Mouse (Mus musculus): ENCODE results near the gene Chrng. TPM values are rescaled to one million over a fixed set of nuclear protein-coding genes. Genes with fewer than 3 reads are reported as not detected.

Chrng gene
- polyA plus RNA-seq, 1 experiment from 2014 or later: 1.1 TPM

- Histone ChIP-seq H3K4me2 (no peak overlapping the region), H3K9ac (no peak overlapping the region), H3K36me3 (replicated peaks) (no peaks in the 10 kb centered on the region), H3K27me3 (peaks cover 43% of the 10 kb centered on the region), H3K4me1 (replicated peaks) (peaks cover 4% of the 10 kb centered on the region; the same call in 1 of the 2 replicates), H3K27ac (replicated peaks) (no peak overlapping the region), H3K4me3 (replicated peaks) (no peak overlapping the region), H3K9me3 (replicated peaks) (no peaks in the 10 kb centered on the region)
- WGBS (ENCODE audit: insufficient replicate concordance): 39% methylated on average over 11 of the region's 11 CpGs
- ATAC-seq (ENCODE audit: insufficient read depth): no peak
These were observed 28.6 kb upstream of the Chrng start for GRCm38 (mm10) chr1:87175852-87176292.

- WGBS (ENCODE audit: insufficient replicate concordance): 22% methylated on average over 5 of the region's 5 CpGs
- ATAC-seq (ENCODE audit: insufficient read depth): no peak
- no peaks in the 10 kb centered on the region for H3K36me3 ChIP-seq (replicated peaks)
These were observed 23.6 kb upstream of the Chrng start for GRCm38 (mm10) chr1:87180896-87181295.

DNA sequence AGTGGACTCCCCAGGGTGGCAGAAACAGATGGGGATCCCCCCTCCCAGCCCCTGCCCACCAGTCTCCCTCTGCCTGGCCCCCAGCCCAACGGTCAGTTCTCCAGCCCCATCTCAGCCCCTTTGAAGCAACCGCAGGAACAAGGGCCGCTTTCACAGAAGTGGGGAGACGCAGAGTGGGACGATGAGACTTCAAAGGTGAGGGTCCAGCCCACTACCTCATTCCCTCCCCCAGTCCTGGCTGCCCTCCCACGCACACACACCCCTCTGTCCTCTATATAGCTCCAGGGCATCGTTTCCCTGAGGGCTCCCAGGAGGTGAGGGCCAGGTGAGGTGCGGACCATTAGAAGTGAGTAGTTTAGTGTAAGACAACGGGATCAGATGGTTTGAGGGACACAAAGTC is 21.4 kb upstream of the Chrng start, which contains the start of gene Prss56:
TSS of gene Prss56 (plus strand) at position 301 of the 400 bp plus-strand sequence.
- H3K4me2 ChIP-seq: no peak within 1 kb of the TSS
- peaks cover 82% of the 10 kb centered on the region for H3K27me3 ChIP-seq
- 37% methylated on average over 9 of the region's 9 CpGs for WGBS (ENCODE audit: insufficient replicate concordance)
- H3K9ac ChIP-seq: no peak within 1 kb of the TSS
- ATAC-seq (ENCODE audit: insufficient read depth): no peak
- H3K27ac ChIP-seq (replicated peaks): no peak within 1 kb of the TSS
- no peaks in the 10 kb centered on the region for H3K36me3 ChIP-seq (replicated peaks)
- no peak within 1 kb of the TSS for H3K4me3 ChIP-seq (replicated peaks)
- H3K9me3 ChIP-seq (replicated peaks): no peaks in the 10 kb centered on the region
- peaks cover 6% of the 10 kb centered on the region; the same call in 1 of the 2 replicates for H3K4me1 ChIP-seq (replicated peaks)

More at GRCm38 (mm10) chr1:87180896-87181295, 23.6 kb upstream of the Chrng start:
- Histone ChIP-seq H3K27me3 (peaks cover 64% of the 10 kb centered on the region), H3K4me1 (replicated peaks) (peaks cover 3% of the 10 kb centered on the region; the same call in 1 of the 2 replicates), H3K9me3 (replicated peaks) (no peaks in the 10 kb centered on the region), H3K27ac (replicated peaks) (no peak overlapping the region), H3K9ac (no peak overlapping the region), H3K4me3 (replicated peaks) (no peak overlapping the region), H3K4me2 (no peak overlapping the region)

GRCm38 (mm10) chr1:87183998-87184750 is 20.3 kb upstream of the Chrng start:
- H3K9ac ChIP-seq: no peak overlapping the region
- H3K4me1 ChIP-seq (replicated peaks): peaks cover 6% of the 10 kb centered on the region; the same call in 1 of the 2 replicates
- no peaks in the 10 kb centered on the region for H3K36me3 ChIP-seq (replicated peaks)
- no peaks in the 10 kb centered on the region for H3K9me3 ChIP-seq (replicated peaks)
- ATAC-seq (ENCODE audit: insufficient read depth): no peak
- no peak overlapping the region for H3K4me3 ChIP-seq (replicated peaks)
- H3K4me2 ChIP-seq: peak overlapping the region; percentile 32; the same call in 1 of the 2 replicates
- peaks cover 90% of the 10 kb centered on the region for H3K27me3 ChIP-seq
- WGBS (ENCODE audit: insufficient replicate concordance): 27% methylated on average over 15 of the region's 15 CpGs
- no peak overlapping the region for H3K27ac ChIP-seq (replicated peaks)

- no peaks in the 10 kb centered on the region for H3K9me3 ChIP-seq (replicated peaks)
- peak overlapping the region; percentile 32; the same call in 1 of the 2 replicates for H3K4me2 ChIP-seq
- no peak overlapping the region for H3K4me3 ChIP-seq (replicated peaks)
- 8% methylated on average over 20 of the region's 20 CpGs for WGBS (ENCODE audit: insufficient replicate concordance)
- H3K4me1 ChIP-seq (replicated peaks): peaks cover 6% of the 10 kb centered on the region; the same call in 1 of the 2 replicates
- H3K36me3 ChIP-seq (replicated peaks): no peaks in the 10 kb centered on the region
- ATAC-seq (ENCODE audit: insufficient read depth): no peak
- H3K27me3 ChIP-seq: peaks cover 95% of the 10 kb centered on the region
- no peak overlapping the region for H3K27ac ChIP-seq (replicated peaks)
- no peak overlapping the region for H3K9ac ChIP-seq
These were observed 19.7 kb upstream of the Chrng start for GRCm38 (mm10) chr1:87184751-87185139.

- no peak overlapping the region for H3K9ac ChIP-seq
- 11% methylated on average over 13 of the region's 13 CpGs for WGBS (ENCODE audit: insufficient replicate concordance)
- no peak overlapping the region for H3K4me2 ChIP-seq
- H3K36me3 ChIP-seq (replicated peaks): no peaks in the 10 kb centered on the region
- no peaks in the 10 kb centered on the region for H3K9me3 ChIP-seq (replicated peaks)
- no peak overlapping the region for H3K4me3 ChIP-seq (replicated peaks)
- peaks cover 6% of the 10 kb centered on the region; the same call in 1 of the 2 replicates for H3K4me1 ChIP-seq (replicated peaks)
- ATAC-seq (ENCODE audit: insufficient read depth): no peak
- peaks cover 89% of the 10 kb centered on the region for H3K27me3 ChIP-seq
- H3K27ac ChIP-seq (replicated peaks): no peak overlapping the region
These were observed 18.9 kb upstream of the Chrng start for GRCm38 (mm10) chr1:87185526-87185925.

DNA sequence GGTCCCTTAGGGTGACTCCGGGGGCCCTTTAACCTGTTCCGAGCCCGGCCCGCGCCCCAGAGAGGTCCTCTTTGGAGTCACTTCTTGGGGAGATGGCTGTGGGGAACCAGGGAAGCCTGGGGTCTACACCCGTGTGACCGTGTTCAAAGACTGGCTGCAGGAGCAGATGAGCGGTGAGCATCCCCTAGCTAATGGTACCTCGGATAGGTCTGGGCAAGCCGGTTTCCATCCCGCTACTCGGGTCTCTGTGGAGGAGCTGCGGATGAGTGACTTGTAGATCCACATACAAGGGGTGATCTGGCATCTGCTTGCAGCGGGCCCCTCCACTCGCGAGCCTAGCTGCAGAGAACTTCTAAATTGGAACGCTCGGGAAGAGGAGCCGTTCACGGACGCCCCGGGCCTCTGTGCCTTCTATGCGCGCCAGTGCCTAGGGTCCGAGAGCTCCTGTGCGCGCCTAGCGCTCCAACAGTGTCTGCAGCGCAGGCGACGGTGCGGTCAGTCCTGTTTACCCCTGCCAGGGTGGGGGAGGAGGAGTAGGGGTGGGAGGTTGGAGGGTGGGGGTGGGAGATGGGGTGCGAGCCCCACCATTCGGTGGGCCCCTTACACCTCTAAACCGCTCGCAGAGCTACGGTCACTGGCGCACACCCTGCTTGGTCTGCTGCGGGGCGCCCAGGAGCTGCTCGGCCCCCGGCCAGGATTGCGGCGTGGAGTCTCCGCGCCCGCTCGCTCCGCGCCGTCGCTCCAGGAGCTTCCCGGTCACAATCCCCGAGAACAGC is 18.0 kb upstream of the Chrng start:
- H3K9ac ChIP-seq: no peak overlapping the region
- H3K4me2 ChIP-seq: peak overlapping the region; percentile 67
- H3K27ac ChIP-seq (replicated peaks): no peak overlapping the region
- ATAC-seq (ENCODE audit: insufficient read depth): no peak
- no peaks in the 10 kb centered on the region for H3K36me3 ChIP-seq (replicated peaks)
- H3K27me3 ChIP-seq: peaks cover 82% of the 10 kb centered on the region
- WGBS (ENCODE audit: insufficient replicate concordance): 3% methylated on average over 54 of the region's 54 CpGs
- H3K9me3 ChIP-seq (replicated peaks): no peaks in the 10 kb centered on the region
- H3K4me3 ChIP-seq (replicated peaks): peak overlapping the region; percentile 44
- H3K4me1 ChIP-seq (replicated peaks): peaks cover 6% of the 10 kb centered on the region; the same call in 1 of the 2 replicates

- no peaks in the 10 kb centered on the region for H3K9me3 ChIP-seq (replicated peaks)
- under 1% methylated on average over 15 of the region's 15 CpGs for WGBS (ENCODE audit: insufficient replicate concordance)
- peak overlapping the region; percentile 44 for H3K4me3 ChIP-seq (replicated peaks)
- ATAC-seq (ENCODE audit: insufficient read depth): no peak
- peaks cover 6% of the 10 kb centered on the region; the same call in 1 of the 2 replicates for H3K4me1 ChIP-seq (replicated peaks)
- H3K36me3 ChIP-seq (replicated peaks): no peaks in the 10 kb centered on the region
- no peak overlapping the region for H3K27ac ChIP-seq (replicated peaks)
- peaks cover 77% of the 10 kb centered on the region for H3K27me3 ChIP-seq
- H3K9ac ChIP-seq: no peak overlapping the region
- peak overlapping the region; percentile 67 for H3K4me2 ChIP-seq
These were observed 17.5 kb upstream of the Chrng start for GRCm38 (mm10) chr1:87187037-87187355.

- ATAC-seq (ENCODE audit: insufficient read depth): no peak
- no peak within 1 kb of the TSS for H3K9ac ChIP-seq
These were observed 14.0 kb upstream of the Chrng start, which contains the start of gene Chrnd for GRCm38 (mm10) chr1:87190429-87190828. TSS of gene Chrnd (plus strand) at chr1:87190607.

DNA sequence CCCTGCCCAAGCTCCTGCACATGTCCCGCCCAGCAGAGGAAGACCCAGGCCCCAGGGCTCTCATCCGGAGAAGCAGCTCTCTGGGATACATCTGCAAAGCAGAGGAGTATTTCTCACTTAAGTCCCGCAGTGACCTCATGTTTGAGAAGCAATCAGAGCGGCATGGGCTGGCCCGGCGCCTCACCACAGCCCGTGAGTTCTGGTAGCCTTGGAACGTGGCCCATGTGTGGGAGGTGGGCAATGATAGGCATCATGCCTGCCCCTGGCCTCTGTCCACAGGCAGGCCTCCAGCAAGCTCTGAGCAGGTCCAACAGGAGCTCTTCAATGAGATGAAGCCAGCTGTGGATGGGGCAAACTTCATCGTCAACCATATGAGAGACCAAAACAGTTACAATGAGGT is 7.2 kb upstream of the Chrng start:
- Histone ChIP-seq H3K27ac (replicated peaks) (no peak overlapping the region), H3K27me3 (no peaks in the 10 kb centered on the region), H3K9ac (no peak overlapping the region), H3K9me3 (replicated peaks) (no peaks in the 10 kb centered on the region), H3K4me3 (replicated peaks) (no peak overlapping the region), H3K4me2 (no peak overlapping the region), H3K36me3 (replicated peaks) (no peaks in the 10 kb centered on the region), H3K4me1 (replicated peaks) (no peaks in the 10 kb centered on the region)
- 64% methylated on average over 9 of the region's 9 CpGs for WGBS (ENCODE audit: insufficient replicate concordance)
- no peak for ATAC-seq (ENCODE audit: insufficient read depth)

More at GRCm38 (mm10) chr1:87190429-87190828, 14.0 kb upstream of the Chrng start, which contains the start of gene Chrnd:
- Histone ChIP-seq H3K27me3 (peaks cover 43% of the 10 kb centered on the region), H3K4me3 (replicated peaks) (no peak within 1 kb of the TSS), H3K36me3 (replicated peaks) (no peaks in the 10 kb centered on the region), H3K4me2 (no peak within 1 kb of the TSS), H3K9me3 (replicated peaks) (no peaks in the 10 kb centered on the region), H3K27ac (replicated peaks) (no peak within 1 kb of the TSS), H3K4me1 (replicated peaks) (0 out of 2 replicates have a peak, but pooled peaks cover 3% of the 10 kb centered on the region)
- 32% methylated on average over 4 of the region's 4 CpGs for WGBS (ENCODE audit: insufficient replicate concordance)

Data from liver, embryonic 15.5 days (tissue).